Mouse (Mus musculus) cortical plate, adult 2 months (tissue): Measurements from ENCODE around the gene Gm28038.

Experiments used
- CTCF ChIP-seq: fragments of 200-500 bp; IDR thresholded peaks from 2 replicates; pipeline ENCODE4 v1.5.1; 2011; ENCODE audit warnings: mild to moderate bottlenecking, control low read depth, low read length; ENCODE audit not compliant: insufficient read depth; ENCODE audit errors: extremely low read depth
- POLR2A ChIP-seq: fragments of 200-500 bp; IDR thresholded peaks from 2 replicates; pipeline ENCODE4 v1.6.1; 2011; ENCODE audit warnings: mild to moderate bottlenecking, low read length, control low read depth; ENCODE audit not compliant: insufficient read depth; ENCODE audit errors: extremely low read depth

- no peak for TF ChIP-seq CTCF
- no peak for TF ChIP-seq POLR2A
These were observed 2.4 kb downstream of the Gm28038 start for GRCm38 (mm10) chr2:30283193-30283592.
